8 mouse cellular contexts compared by ENCODE assay signal in the genomic region with DNA sequence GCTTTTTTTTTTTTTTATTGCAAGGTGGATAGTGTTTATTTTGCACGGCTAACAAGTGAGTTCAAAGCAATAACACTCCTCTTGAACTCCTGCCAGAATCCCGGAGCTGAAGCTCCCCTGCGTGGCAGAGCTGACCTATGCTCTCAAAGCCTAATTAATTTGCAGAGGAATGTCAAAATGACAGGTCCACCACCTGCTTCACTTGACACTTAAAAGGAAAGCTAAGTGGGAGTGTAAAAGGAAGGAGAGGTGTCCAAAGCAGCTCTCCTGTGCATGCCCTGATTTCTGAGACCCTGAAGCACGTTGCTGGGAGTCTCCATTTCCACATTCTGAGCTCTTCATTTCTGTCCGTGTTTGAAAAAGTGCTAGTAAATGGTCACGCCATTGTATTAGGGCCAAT.
A peak's percentile ranks its signal among the peaks of the same experiment; 100 is the strongest.
DNase-seq lines count a peak whose midpoint lies in the region; ATAC-seq and TF ChIP-seq lines count a peak whose summit lies in the region.

No protein-coding gene starts in this region.

- no peak for TF ChIP-seq CTCF in heart, adult 2 months (IDR thresholded peaks at IDR 0.05)

- H3K36me3 ChIP-seq in heart, embryonic 16.5 days (ENCODE audit: control insufficient read depth, insufficient read depth), result no peaks in the 10 kb centered on the region
- H3K36me3 ChIP-seq in heart, adult 2 months (ENCODE audit: control insufficient read depth, insufficient read depth, low read length), result no peaks in the 10 kb centered on the region
- H3K36me3 ChIP-seq in embryonic facial prominence, embryonic 13.5 days, result no peaks in the 10 kb centered on the region

- WGBS in heart, embryonic 16.5 days, result 16% methylated on average over 6 of the region's 6 CpGs
- WGBS in heart, adult 2 months, result 19% methylated on average over 6 of the region's 6 CpGs
- WGBS in embryonic facial prominence, embryonic 13.5 days, result 23% methylated on average over 6 of the region's 6 CpGs

- peak overlapping the region; percentile 62 for H3K4me2 ChIP-seq in heart, embryonic 16.5 days (ENCODE audit: low read depth, low read length)
- H3K4me2 ChIP-seq in embryonic facial prominence, embryonic 13.5 days, result peak overlapping the region; percentile 44

- ATAC-seq in heart, embryonic 16.5 days (replicated peaks; ENCODE audit: extremely low read depth, insufficient read depth, low FRiP score), result no peak
- no peak for ATAC-seq in embryonic facial prominence, embryonic 13.5 days (ENCODE audit: insufficient number of reproducible peaks, insufficient read depth, low FRiP score, low TSS enrichment, low read depth)
- no peak for ATAC-seq in megakaryocyte-erythroid progenitor cell, adult 5-6 weeks (replicated peaks; ENCODE audit: low FRiP score, low TSS enrichment, poor library complexity, severe bottlenecking)
- no peak for ATAC-seq in erythroid progenitor cell, adult 5-6 weeks (replicated peaks; ENCODE audit: low FRiP score, poor library complexity, severe bottlenecking)

- H3K27ac ChIP-seq in heart, embryonic 16.5 days (ENCODE audit: low read length), result no peak overlapping the region
- H3K27ac ChIP-seq in heart, adult 2 months, result no peak overlapping the region
- H3K27ac ChIP-seq in embryonic facial prominence, embryonic 13.5 days, result no peak overlapping the region

- H3K4me1 ChIP-seq in heart, embryonic 16.5 days (ENCODE audit: control insufficient read depth, insufficient read depth, low read length), result peaks cover 3% of the 10 kb centered on the region; the same call in 1 of the 2 replicates
- no peaks in the 10 kb centered on the region for H3K4me1 ChIP-seq in heart, adult 2 months (ENCODE audit: control insufficient read depth, insufficient read depth, low read length)
- H3K4me1 ChIP-seq in embryonic facial prominence, embryonic 13.5 days, result no peaks in the 10 kb centered on the region

- no peaks in the 10 kb centered on the region for H3K27me3 ChIP-seq in heart, embryonic 16.5 days (ENCODE audit: control insufficient read depth, insufficient read depth, low read length)
- H3K27me3 ChIP-seq in heart, adult 2 months (ENCODE audit: control insufficient read depth, insufficient read depth, low read length), result no peaks in the 10 kb centered on the region
- H3K27me3 ChIP-seq in embryonic facial prominence, embryonic 13.5 days, result peaks cover 7% of the 10 kb centered on the region; the same call in 1 of the 2 replicates

- H3K9ac ChIP-seq in heart, embryonic 16.5 days (ENCODE audit: low read length), result no peak overlapping the region
- no peak overlapping the region for H3K9ac ChIP-seq in heart, adult 2 months (ENCODE audit: low read depth, low read length)
- H3K9ac ChIP-seq in embryonic facial prominence, embryonic 13.5 days, result no peak overlapping the region

- DNase-seq in heart, adult 2 months, result no peak
- DNase-seq in kidney, adult 9 months, result peak; percentile 89
- DNase-seq in mesoderm, embryonic 11.5 days (ENCODE audit: low read depth, low spot score), result peak; percentile 75
- no peak for DNase-seq in urinary bladder, postnatal 10 days (ENCODE audit: low spot score)

- no peaks in the 10 kb centered on the region for H3K9me3 ChIP-seq in heart, embryonic 16.5 days (replicated peaks; ENCODE audit: control insufficient read depth, low read length)
- H3K9me3 ChIP-seq in embryonic facial prominence, embryonic 13.5 days, result no peaks in the 10 kb centered on the region

- TF ChIP-seq POLR2A in heart, adult 2 months (IDR thresholded peaks at IDR 0.05; ENCODE audit: insufficient read depth, low read depth, low read length), result no peak

- peak overlapping the region; percentile 27 for H3K4me3 ChIP-seq in heart, embryonic 16.5 days (ENCODE audit: low read length)
- H3K4me3 ChIP-seq in heart, adult 2 months, result no peak overlapping the region
- H3K4me3 ChIP-seq in embryonic facial prominence, embryonic 13.5 days, result peak overlapping the region; percentile 13; the same call in 1 of the 2 replicates

- intact Hi-C loops in heart, adult 2 months (cut with DNase I), result no loop called here

- no peak for TF ChIP-seq EP300 in heart, adult 2 months (IDR thresholded peaks at IDR 0.05; ENCODE audit: insufficient read depth, low read depth, low read length)

- H3K79me2 ChIP-seq in heart, adult 2 months (replicated peaks; ENCODE audit: control insufficient read depth, insufficient read depth, low read length), result no peaks in the 10 kb centered on the region

Comparison
In these comparisons a context has a peak if more than half of its experiments do, and no peak if none do; other contexts are left out.
1. DNase-seq: peak in kidney, adult 9 months (single experiment) and mesoderm, embryonic 11.5 days (single experiment); none in heart, adult 2 months (0 of 2) and urinary bladder, postnatal 10 days (single experiment).